Mouse (Mus musculus) heart, adult 2 months (tissue): ENCODE data around the gene Bcl11a.

Experiments
- CTCF ChIP-seq: fragments of 200-600 bp; IDR thresholded peaks from 2 replicates; pipeline ENCODE4 v1.8.1; 2022; ENCODE audit warnings: antibody characterized with exemption, mild to moderate bottlenecking, moderate library complexity
- EP300 ChIP-seq: fragments of 200-500 bp; IDR thresholded peaks from 2 replicates; pipeline ENCODE4 v1.6.1; 2011; ENCODE audit warnings: low read depth, low read length, control low read depth; ENCODE audit not compliant: insufficient read depth
- POLR2A ChIP-seq: fragments of 200-500 bp; IDR thresholded peaks from 2 replicates; pipeline ENCODE4 v1.6.1; 2011; ENCODE audit warnings: mild to moderate bottlenecking, low read depth, low read length, control low read depth; ENCODE audit not compliant: insufficient read depth

DNA sequence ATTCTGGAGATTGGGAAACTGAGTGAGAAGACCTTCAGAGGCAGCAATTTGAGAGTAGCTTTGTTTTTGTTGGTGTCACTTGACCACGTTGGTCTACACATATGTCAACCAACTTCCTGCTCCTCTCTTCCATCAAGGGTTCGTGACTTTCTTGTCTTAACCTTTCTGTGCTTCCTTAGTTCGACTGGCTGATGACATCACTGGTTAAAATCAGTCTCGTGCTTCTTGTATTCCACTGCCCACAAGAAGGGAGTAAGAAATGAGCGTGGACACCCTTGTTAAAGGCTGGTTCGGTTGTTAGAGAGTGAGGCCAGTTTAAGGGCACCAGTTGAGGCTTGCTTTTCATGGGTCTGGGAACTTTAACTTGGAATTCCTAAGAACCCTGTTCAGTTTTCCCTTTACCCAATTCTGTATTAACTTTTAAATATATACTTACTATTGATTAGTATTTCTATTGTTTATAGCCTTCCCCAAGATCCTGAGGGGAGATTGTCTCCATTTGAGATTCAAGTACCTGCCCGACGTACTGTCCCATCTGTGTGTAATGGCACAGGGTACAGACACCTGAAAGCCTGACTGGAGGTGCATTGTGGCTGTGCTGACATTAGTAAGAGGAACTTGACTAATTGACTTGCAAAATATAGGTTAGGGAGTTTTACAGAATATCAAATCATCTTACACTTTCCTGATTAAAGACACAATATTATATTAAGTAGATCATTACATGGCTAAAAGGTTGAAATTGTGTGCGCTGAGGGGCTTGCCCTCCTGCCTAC, 60.9 kb downstream of the Bcl11a start:
- no peak for TF ChIP-seq CTCF
- no peak for TF ChIP-seq POLR2A
- TF ChIP-seq EP300 = no peak
